Mouse (Mus musculus): ENCODE measurements around the gene Faiml.
A peak's percentile ranks its signal among the peaks of the same experiment; 100 is the strongest.

Gene Faiml

DNA sequence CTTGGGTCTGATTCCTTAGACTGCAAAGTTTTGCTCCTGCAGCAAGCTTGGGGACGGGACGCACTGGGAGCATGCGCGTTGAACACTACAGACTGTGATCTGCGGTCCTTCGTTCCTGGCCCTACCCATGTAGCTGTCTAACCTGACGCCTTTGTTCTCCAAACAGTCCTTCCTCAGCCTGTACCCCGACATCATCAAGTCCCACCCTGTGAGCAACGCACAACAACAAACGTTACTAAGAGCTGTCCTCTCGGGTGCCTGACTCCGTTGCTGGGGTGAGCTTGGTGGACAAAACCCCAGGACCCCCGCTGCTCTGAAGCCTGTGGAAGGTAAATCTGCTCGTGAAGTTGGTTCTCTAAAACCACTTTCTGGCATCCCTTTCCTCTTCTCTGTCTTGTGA is at the start of gene Faiml:
Gene Faiml, minus strand, starts transcription at position 101 of the 400 bp plus-strand sequence.
- DNase-seq (ENCODE audit: low spot score), result no peak

DNA sequence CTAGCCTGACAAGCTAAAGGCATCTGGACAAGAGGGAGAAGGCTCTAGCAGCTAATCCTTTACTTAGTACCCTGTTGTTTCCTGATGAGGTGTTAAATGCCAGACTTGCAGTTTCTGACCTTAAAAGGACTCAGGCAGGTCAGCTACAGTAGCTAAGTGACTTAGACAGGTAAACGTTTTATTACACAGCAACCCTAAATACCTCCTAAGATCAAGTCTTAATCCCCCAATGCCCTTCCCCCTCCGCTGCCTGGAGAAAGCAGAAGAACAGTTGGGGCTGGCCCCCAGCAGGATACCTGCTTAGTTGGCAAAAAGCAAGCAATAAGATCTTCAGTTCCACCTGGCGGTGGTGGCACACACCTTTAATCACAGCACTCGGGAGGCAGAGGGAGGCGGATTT is 21.9 kb upstream of the Faiml start:
- no peak for DNase-seq (ENCODE audit: low spot score)

DNA sequence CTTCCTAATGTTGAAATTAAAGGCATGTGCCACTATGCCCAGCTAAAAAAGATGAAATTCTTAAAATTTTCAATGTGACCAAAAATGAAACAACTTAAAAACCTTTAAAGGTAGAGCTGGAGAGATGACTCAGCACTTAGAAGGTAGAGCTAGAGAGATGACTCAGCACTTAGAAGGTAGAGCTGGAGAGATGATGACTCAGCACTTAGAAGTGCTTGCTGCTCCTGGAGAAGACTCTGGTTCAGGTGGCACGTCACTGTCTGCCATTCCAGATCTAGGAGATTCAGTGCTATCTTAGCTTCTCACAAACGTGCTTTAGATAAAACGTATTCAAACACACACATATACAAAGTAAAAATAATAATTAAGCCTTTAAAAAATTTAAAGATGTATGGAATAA is 19.8 kb upstream of the Faiml start:
- no peak for DNase-seq (ENCODE audit: low spot score)

DNA sequence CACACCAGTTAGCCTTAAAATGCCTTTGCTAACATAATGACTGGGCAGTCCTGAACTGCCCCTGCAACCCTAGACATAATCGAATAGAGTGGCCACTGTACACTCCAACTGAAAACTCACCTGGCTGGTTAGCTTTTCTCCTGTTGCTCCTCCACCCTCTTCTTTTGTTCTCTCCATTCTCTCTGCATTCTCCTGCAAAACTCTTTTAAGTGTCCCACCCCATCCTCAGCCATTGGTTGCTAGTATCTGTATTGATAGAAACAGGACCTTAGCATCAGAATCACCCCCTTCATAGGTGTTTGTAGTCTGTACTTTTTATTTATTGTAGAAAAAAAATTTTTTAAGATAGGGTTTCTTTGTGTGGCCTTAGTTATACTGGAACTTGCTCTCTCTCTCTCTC is 19.2 kb upstream of the Faiml start:
- no peak for DNase-seq (ENCODE audit: low spot score)

DNA sequence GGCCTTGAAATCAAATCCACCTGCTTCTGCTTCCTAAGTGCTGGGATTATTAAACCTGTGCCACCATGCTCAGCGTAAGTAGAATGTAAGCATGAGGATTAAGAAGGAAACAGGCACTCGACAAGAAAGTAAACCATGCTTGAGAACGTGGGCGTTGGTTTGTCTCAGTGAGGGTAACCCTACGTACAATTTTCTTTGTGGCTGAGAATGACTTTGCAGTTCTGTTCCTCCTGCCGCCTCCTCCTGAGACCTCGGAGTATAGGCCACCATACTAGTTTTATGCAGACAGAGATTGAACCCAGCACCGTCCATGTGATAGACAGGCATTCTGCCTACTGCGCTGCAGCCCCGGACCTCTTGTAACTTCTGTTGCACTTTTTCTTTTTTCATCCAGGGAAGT is 16.8 kb upstream of the Faiml start:
- no peak for DNase-seq (ENCODE audit: low spot score)

DNA sequence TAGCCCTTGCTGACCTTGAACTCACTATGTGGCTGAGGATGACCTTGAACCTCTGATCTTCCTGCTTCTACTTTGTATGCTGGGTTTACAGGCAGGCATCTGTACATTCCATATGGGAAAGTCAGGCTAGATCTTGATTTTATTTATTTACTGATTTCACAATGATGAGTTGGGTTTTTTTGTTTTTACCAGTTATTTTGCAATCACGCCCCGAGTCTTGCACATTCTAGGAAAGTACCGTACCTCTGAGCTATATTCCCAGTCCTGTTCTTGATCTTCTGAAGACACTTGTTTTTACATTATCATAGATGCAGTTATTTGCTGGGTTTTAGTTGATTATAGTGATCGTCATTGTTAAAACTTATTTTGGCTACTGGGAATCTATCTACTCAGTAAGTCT is 11.9 kb upstream of the Faiml start:
- no peak for DNase-seq (ENCODE audit: low spot score)

DNA sequence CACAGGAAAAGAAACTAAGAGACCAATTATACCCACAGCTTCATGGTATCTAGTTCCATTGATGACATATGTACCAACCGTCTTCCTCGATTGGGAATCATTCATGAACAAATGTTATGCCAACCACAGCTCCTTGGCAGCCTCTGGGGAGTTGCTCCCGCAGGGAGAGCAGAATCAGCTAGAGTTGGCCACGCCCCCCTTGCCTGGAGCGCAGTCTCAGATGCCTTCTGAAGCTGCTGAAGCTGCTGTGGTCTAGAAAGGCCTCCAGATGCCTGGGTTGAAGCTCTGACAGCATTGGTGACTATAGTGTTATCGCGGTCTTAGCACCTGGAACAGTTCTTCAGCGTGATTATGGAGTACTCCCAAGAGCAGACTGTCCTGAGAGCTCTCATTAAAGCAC is 11.3 kb upstream of the Faiml start:
- DNase-seq (ENCODE audit: low spot score), result no peak

DNA sequence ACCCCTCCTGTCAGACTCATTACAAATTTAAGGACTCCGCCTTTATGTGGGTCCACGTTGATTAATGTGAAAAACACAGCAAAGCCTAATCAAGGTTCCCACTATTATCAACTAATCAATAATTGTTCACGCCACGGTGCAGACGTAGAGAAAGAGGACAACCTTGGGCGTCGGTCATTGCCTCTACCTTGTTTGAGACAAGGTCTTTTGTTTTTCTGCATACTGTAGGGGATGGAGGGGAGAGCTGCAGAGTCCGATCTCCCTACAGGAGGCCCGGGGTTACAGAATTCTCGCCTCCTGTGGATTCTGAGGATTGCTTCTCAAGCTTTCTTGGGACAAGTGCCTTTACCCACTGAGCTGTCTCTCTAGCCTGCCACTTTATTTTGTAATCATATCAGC is 6.9 kb upstream of the Faiml start:
- no peak for DNase-seq (ENCODE audit: low spot score)

DNA sequence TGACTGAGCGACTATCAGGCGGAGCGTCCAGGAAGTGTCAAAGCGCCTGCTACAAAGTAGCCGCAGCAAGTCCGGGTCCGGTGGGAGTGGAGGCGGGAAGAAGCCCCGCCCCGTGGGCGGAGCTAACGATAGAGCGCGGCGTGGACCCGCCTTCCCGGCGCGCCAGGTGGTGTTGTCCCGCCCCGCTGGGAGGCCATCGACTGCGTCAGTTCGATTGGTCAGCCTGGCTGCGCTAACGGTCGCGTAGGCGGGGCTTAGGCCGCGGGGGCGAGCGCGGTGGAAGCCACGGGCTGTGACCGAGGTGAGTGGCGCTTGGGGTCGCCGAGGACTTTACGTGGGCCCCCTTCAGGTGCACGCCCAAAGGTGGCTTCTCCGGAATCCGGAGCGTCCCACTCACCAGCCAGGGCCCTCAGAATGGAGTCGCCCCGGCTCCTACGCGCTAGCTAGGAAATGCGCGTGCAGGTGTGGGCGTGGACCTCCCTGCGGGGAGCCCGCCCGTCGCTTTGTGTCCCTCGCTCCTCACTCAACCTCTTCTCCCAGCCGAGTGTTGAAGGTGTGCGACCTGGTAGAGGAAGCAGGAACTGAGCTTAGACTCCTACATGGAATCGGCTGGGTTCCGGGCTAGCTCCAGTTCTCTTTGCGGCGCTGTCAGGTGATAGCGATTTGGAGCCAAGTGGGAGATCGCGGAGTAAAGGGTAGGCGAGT is 6.3 kb upstream of the Faiml start, which contains the start of gene Cep70:
Gene Cep70, plus strand, starts transcription at position 178 of the 705 bp plus-strand sequence.
- peak; percentile 88 for DNase-seq (ENCODE audit: low spot score)

DNA sequence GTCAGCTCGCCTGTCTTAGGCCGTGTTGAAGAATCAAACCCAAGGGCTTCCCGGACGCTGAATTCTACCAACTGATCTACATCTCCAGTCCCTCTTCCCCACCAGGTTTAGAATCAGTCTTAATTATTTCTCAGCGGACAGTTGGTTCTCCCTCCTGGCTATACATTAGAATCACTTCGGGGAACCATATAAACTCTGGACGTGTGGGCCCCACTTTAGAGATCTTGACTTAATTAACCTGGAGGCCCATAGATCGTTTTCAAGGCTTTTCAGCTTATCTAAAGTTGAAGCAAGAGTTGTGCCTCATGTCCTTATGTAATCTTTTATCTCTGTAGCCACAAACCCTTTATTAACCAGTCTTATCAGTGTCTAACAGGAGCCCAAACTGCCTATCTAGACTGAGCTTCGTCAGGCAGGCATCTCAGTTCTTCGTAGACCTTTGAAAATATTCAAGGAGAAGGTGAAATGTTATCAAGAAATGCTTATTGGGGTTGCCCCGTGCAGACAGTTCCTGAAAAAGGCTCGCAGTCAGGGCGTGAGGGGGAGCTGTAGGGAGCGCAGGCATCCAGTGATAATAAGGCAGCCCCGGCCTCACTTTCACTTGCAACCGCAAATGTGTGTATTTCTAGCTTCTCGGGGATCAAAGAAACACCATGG is 5.6 kb upstream of the Faiml start:
- DNase-seq (ENCODE audit: low spot score), result peak; percentile 16

DNA sequence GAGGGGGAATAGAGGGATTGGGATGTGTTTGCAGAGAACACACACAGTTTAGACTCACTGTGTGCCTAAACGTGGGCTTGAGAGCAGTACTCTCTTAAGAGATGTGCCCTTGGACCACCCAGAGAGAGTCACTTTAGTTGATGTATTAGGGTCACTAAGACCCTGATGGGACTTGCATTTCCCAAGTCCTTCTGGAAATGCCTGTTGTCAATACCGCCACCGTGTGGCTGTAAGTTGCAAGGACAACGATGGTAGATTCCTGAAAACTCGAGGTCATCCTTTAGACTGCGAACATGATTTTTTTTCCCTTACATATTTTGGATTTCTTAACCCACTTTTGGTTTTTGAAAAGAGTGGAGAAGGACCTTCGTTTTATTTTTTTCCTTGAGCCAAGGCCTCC is 5.0 kb upstream of the Faiml start:
- DNase-seq (ENCODE audit: low spot score), result peak; percentile 24

DNA sequence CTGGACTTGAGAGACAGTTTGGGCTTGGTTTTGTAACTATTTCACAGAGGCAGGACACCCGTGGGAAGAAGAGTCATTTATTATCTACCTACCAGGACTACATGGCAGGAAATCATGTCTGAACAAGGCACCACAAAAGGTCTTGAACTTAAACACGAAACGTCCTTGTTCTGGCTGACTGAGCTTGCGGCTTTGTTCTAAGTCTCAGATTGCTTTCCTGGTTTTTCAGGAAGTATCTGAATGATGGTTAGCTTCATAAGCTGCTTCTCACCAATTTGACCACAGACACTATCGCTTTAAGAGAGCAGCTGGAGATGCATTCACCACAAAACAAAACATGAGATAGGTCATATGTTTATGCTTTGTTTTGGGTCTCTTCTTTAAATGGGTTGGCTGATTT is 3.5 kb upstream of the Faiml start:
- DNase-seq (ENCODE audit: low spot score), result no peak

DNA sequence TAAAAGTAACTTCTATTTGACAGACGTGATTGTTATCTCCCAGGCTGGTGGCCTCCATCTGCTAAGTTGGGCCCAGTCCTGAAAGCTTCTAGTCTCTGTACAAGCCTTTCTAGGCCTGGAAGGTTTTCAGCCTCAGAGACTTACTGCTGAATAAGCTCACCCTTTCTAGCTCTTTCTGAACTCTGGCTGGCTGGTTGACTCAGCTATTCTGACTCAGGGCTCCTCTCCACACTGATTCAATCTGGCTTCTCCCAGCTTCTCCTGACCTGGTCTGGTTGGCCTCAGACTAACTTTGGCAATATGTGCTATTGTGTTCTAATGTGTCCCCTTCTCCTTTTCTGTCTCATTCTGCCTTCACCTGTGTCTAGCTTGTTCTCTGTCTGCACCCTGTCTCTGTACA is 2.2 kb upstream of the Faiml start:
- no peak for DNase-seq (ENCODE audit: low spot score)

DNA sequence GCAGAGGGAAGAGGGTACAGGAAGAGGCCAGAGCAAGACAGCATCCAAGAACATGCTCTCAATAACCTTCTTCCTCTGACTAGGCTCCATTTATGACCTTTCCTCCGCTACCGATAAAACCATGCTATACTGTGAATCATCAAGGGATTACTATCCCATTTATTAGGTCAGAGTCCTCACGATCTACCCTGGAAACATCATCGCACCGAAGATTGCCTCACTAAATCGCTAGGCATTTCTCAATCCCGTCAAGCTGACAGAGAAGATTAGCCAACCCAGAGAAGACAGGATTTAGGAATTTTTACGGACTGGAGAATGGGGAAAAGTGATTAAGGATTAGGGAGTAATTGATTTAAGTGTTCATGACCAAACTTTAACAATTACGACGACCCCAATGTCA is 1.2 kb upstream of the Faiml start:
- no peak for DNase-seq (ENCODE audit: low spot score)

DNA sequence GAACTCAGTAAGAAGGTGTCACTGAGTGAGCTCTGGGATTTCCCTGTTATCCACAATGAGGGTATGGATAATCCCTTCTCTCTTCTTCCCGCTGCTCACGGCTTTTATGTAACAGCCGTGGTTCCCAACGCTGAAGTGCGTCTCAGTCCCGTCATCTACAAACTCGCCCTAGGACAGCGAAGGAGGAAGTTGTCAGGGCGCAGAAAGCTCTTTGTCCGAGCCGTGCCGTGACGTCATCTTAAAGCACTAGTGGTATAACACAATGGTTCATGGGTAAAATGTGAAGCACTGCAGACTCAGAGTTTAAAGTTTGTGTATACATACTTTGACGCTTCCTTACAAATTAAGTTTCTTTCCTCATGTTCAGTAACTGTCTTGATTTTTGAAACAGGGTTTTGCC is 7.6 kb downstream of the Faiml start:
- no peak for DNase-seq (ENCODE audit: low spot score)

DNA sequence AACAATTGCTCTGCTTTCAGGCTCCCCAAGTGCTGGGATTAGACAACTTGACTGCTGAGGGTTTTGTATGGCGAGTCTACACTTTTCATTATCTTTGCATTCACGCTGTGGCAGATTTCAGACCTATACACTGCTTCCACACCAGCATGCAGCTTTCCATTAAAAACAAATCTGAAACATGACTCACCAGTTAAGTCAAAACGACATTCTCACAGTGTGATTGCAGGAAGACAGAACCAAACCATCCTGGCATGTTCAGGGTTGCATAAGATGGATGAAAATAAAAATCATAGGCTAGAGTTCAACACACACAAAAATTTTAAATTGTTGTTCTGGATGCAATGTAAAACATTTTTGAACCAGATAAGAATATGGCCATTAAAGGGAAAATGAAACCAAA is 12.5 kb downstream of the Faiml start:
- no peak for DNase-seq (ENCODE audit: low spot score)

DNA sequence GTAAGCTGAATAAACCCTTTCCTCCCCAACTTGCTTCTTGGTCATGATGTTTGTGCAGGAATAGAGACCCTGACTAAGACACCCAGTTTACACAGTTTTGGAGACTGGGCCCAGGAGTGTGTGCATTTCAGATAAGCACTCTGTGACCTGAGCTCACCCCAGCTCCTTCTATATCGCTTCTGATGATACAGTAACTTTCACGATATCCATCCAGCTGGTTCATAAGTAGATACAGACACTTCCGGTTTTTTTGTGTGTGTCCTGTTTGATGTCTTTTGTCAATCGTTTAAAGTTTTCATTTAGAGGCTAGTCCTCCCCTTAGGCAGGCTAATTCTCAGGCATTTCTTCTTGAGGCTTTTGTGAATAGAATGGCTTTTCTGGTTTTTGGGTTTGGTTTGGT is 15.4 kb downstream of the Faiml start:
- no peak for DNase-seq (ENCODE audit: low spot score)

DNA sequence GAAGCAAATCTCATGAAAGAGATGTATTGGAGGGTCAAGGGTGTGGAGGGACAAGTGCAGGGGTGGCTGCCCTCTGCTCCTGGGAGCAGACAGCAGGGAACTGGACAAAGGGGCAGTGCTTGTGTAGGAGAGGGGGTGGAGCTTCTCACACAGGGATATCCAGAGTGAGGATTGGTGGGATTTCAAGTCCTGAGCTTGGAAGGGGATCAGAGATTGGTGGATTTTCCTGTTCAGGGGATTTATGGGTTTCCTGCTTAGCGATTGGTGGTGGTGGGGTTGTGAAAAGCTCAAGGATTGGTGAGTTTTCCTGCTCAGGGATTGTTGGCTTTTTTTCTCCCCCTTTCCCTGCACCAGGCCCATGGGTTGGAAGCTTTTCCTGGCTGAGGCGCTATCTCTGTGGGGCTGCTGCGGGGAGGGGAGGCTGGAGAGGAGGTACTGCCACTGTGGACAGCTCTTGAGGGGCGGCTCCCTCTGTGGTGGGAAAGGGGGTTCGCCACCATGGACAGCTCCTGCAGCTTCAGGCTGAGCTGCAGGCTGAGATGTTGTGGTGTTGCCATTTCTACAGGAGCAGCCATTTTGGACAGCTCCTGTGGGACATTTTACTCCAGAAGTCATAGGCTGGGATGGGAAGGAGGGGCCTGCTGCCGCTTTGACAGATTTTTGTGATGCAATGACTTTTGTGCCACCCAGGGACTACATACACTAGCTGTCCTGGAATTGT is 18.9 kb downstream of the Faiml start:
- no peak for DNase-seq (ENCODE audit: low spot score)

DNA sequence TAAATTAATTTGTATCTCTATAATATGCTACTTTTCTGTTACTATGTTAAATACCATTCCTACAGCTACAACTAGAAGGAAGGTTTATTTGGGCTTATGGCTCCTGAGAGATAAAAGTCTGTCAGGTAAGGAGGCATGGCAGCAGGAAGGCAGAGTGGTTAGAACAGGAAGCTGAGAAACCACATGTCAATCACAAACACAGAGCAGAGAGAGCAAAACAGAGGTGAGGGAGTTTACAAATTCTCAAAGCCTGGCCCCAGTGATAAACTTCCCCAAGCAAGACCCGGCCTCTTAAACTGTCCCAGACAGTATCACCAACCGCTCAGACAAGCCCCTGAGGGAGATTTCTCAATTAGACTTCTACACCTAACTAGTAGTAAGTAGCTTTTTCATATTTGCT is 20.9 kb downstream of the Faiml start:
- no peak for DNase-seq (ENCODE audit: low spot score)

DNA sequence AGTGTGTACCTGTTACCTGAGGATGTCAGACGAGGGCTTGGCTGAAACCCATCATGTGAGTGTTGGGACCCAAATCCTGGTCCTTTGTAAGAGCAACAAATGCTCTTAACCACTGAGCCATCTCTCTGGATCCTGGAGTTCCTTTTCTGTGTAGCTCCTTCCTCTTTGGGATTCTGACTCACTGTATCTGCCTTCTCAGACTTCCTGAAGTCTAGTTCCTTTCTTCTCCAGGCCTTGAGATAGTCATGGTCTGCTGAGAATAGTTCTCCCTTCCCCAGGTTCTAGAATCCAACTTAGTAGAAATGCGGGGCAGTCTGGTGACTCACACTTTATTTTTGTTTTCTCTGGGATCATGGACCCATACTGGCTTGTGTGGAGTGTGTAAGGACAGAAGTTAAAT is 24.4 kb downstream of the Faiml start:
- no peak for DNase-seq (ENCODE audit: low spot score)

DNA sequence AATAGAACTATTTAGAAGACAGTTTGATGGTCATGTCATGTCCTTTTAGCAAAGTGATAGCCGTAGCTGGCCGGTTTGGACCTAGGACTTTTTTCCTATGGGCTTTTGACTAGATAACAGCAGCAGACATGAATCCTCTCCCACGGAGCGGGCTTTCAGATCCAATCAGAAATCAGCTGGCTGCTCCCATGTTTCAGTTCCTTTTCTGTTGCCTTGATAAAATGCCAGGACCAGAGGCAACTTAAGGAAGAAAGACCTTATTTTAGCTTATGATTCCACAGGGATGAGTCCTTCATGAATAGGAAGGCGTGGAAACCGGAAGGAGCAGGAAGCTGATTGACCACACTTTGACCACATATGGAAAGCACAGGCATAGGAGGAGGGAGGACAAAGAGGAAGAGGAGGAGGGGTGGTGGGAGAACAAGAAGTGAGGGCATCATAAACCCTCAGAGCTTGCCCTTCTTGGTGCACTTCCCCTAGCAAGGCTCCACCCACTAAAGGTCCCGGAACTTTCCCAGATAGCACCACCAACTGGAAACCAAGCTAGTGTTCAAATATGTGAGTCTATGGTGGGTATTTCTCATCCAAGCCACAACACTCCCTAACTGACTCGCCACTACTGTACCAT is 53.9 kb downstream of the Faiml start:
- no peak for DNase-seq (ENCODE audit: low spot score)

DNA sequence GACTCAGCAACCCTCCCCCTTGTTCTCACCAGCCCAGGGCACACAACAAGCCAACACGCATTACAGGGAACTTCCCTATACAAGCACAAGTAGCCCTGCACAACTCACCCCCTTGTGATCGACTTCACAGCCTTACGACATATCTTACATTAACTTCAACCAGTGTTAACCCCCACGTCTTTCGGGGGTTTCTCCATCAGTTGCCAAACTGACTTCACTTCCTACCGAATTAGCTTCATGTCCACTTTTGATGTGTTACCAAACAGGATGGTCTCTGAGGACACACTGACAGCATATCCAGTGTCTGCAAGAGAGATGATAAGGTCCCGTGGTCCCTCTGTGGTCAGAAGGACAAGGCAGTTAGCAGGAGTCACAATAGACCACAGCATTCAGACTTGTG is 54.9 kb downstream of the Faiml start:
- DNase-seq (ENCODE audit: low spot score), result no peak

DNA sequence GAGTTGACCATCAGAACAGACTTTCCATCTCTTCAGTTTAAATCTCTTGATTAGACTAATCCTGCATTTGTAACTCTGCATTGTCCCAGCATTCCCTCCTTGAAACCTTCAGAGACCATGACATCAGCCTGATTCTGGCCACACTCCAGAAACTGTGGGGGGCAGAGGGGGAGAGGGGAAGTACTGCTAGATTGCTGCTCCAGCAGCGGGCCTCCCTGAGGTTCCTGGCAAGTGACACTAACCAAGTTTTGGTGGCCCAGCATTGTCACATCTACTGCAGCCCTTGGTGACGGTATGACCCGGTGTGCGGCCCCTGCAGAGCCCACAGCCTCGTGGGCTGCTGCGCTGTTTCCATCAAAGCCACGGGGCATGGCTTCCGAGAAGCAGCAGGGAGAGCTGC is 56.8 kb downstream of the Faiml start:
- no peak for DNase-seq (ENCODE audit: low spot score)

Data from layer of hippocampus, adult 9-10 months (tissue).